Mouse (Mus musculus) midbrain, postnatal 0 days (tissue): Measurements from ENCODE around the gene Ndufb7. TPM values are rescaled to one million over a fixed set of nuclear protein-coding genes. Genes with fewer than 3 reads are reported as not detected.

ENCODE experiments used
- ATAC-seq: fragments of 200-750 bp; cut with Nextera tagmentation; 2 replicates; pipeline ENCODE4 v1.8.0; 2017; ENCODE audit warnings: moderate number of reproducible peaks, mild to moderate bottlenecking, moderate TSS enrichment, moderate library complexity; ENCODE audit not compliant: low FRiP score
- DNase-seq: peaks from one replicate; pipeline ENCODE4 v3.0.0-alpha.2; 2015; ENCODE audit warnings: low spot score
- H3K27ac ChIP-seq: fragments of 300-500 bp; sonication (generic); 2 replicates; pipeline ENCODE4 v1.5.1; 2014; ENCODE audit warnings: low read depth, mild to moderate bottlenecking, low read length, mixed read lengths
- H3K27me3 ChIP-seq: fragments of 300-500 bp; sonication (generic); 2 replicates; pipeline ENCODE4 v1.6.1; 2014; ENCODE audit warnings: low read length, control low read depth, mixed read lengths; ENCODE audit not compliant: insufficient read depth
- H3K36me3 ChIP-seq: fragments of 300-500 bp; sonication (generic); 2 replicates; pipeline ENCODE4 v1.6.1; 2014; ENCODE audit warnings: low read length, control low read depth, mixed read lengths; ENCODE audit not compliant: insufficient read depth
- H3K4me1 ChIP-seq: fragments of 300-500 bp; sonication (generic); 2 replicates; pipeline ENCODE4 v1.6.1; 2014; ENCODE audit warnings: mild to moderate bottlenecking, control low read depth, antibody characterized with exemption, low read length, mixed read lengths; ENCODE audit not compliant: insufficient read depth
- H3K4me2 ChIP-seq: fragments of 300-500 bp; sonication (generic); 2 replicates; pipeline ENCODE4 v1.6.1; 2014; ENCODE audit warnings: low read depth, mild to moderate bottlenecking, low read length, mixed read lengths; ENCODE audit not compliant: poor library complexity, severe bottlenecking
- H3K4me3 ChIP-seq: fragments of 300-500 bp; sonication (generic); 2 replicates; pipeline ENCODE4 v1.5.1; 2014; ENCODE audit warnings: low read depth, mild to moderate bottlenecking, low read length, moderate library complexity
- H3K9ac ChIP-seq: fragments of 300-500 bp; sonication (generic); replicated peaks from 2 replicates; pipeline ENCODE4 v1.6.1; 2014; ENCODE audit warnings: mild to moderate bottlenecking, low read length, moderate library complexity, mixed read lengths; ENCODE audit not compliant: poor library complexity, severe bottlenecking
- H3K9me3 ChIP-seq: fragments of 300-500 bp; sonication (generic); 2 replicates; pipeline ENCODE4 v1.6.1; 2016; ENCODE audit warnings: low read length, control low read depth
- CTCF ChIP-seq: IDR thresholded peaks from 2 replicates; pipeline ENCODE4 v1.5.1; 2016; ENCODE audit warnings: antibody characterized with exemption, mild to moderate bottlenecking
- WGBS: fragments of 180-500 bp; shearing (Covaris S2); extraction: QIAGEN DNeasy Blood & Tissue Kit; methylation state at CpG from one replicate; pipeline ENCODE4 v1.1.7; 2014; 5-methylcytosine and 5-hydroxymethylcytosine counted together
- polyA plus RNA-seq: library from polyadenylated mRNA; unstranded; fragments of >200 nt; fragmentation: Nextera tagmentation; extraction: Ambion mirVana; gene quantifications from 2 replicates; pipeline ENCODE4 v1.2.1, GENCODE M21; 2015
- total RNA-seq: library from RNA; depleted of rRNA; stranded (reverse); fragments of >200 nt; gene quantifications from 2 replicates; pipeline ENCODE4 v1.2.3, GENCODE M21; 2014

Ndufb7 gene
- total and polyA plus RNA-seq, 2 experiments from 2014 or later: 151 to 396 TPM

DNA sequence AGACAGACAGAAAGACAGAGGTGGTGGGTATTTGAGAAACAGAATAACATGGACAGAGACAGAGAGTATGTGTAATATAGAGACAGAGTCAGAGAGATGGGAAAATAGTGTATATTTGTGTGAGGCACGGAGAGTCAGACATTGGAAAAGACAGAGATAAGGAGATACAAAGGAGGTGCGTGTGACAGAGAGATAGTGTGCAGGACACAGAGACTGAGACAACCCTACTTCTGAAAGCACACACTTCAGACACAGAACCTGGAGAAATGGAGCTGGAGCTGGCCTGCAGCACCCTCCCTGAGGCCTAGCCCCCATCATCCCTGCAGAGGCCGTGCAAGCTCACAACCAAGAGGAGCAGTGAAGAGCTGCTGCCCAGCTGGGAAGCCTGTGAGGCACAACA is 3.8 kb upstream of the Ndufb7 start:
- Histone ChIP-seq H3K9ac (no peak overlapping the region), H3K9me3 (no peaks in the 10 kb centered on the region), H3K36me3 (no peaks in the 10 kb centered on the region), H3K4me1 (peaks cover 3% of the 10 kb centered on the region; the same call in 1 of the 2 replicates), H3K27ac (no peak overlapping the region), H3K4me2 (no peak overlapping the region), H3K27me3 (no peaks in the 10 kb centered on the region), H3K4me3 (no peak overlapping the region)
- no peak for DNase-seq
- no peak for ATAC-seq
- TF ChIP-seq CTCF: no peak
- 89% methylated on average over 3 of the region's 3 CpGs for WGBS

DNA sequence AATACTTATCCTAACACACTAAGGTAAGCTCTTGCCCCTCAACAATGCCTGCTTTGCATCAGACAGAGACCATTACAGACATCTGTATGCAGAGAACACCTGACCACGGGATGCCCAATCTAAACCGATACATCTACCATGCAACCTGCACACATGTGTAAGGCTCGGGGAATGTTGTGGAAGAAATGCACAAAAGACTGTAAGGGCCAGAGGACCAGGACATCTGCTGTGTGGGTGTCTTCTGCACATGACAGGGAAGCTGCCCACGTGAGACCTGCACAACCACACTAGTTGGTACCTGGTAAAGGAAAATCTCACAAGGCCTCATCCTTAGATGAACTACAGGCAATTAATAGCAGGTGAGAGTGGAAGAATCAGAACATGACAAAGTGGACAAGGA is 3.2 kb upstream of the Ndufb7 start:
- ATAC-seq: no peak

DNA sequence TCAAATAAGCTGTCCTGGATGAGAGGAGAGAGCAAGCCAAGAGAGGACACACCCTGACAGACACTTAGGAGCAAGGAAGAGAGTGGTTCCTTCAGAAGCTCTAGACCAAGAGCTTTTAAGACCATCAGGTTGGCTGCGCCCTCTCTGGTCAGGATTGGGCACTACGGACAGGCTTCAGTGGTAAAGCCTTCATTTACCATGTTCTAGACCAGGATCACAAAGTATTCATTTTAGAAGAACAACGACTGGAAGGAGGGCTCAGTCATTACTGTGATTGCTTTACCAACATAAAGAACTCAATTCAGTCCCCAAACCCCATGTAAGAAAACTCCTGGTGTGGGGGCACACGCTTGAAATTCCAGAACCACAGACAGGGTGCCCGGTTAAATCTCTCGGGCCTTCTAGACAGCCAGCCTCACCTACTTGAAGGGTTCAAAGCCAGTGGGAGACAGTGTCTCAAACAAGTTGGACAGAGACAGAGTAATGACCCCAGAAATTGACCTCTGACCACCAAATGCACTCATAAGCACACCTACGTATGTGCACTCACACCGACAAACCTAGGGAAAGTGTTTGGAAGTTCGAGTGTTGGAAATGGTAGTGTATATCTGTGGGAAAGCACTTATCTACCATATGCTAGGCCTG is 618 bp upstream of the Ndufb7 start:
- Histone ChIP-seq H3K36me3 (peaks cover 11% of the 10 kb centered on the region), H3K4me2 (no peak overlapping the region), H3K27me3 (no peaks in the 10 kb centered on the region), H3K27ac (no peak overlapping the region), H3K4me3 (no peak overlapping the region), H3K4me1 (peaks cover 9% of the 10 kb centered on the region; the same call in 1 of the 2 replicates), H3K9me3 (no peaks in the 10 kb centered on the region), H3K9ac (no peak overlapping the region)
- no peak for DNase-seq
- WGBS: 74% methylated on average over 9 of the region's 9 CpGs
- peak; percentile 38 for TF ChIP-seq CTCF
- peak; percentile 2; the same call in 1 of the 2 replicates for ATAC-seq

More for the DNA sequence above, 3.2 kb upstream of the Ndufb7 start:
- H3K27ac ChIP-seq: no peak overlapping the region
- TF ChIP-seq CTCF: no peak
- H3K4me3 ChIP-seq: no peak overlapping the region
- H3K9ac ChIP-seq: no peak overlapping the region
- no peaks in the 10 kb centered on the region for H3K27me3 ChIP-seq
- 73% methylated on average over 4 of the region's 4 CpGs for WGBS
- DNase-seq: no peak
- H3K4me2 ChIP-seq: no peak overlapping the region
- no peaks in the 10 kb centered on the region for H3K9me3 ChIP-seq
- peaks cover 9% of the 10 kb centered on the region; the same call in 1 of the 2 replicates for H3K4me1 ChIP-seq
- no peaks in the 10 kb centered on the region for H3K36me3 ChIP-seq

DNA sequence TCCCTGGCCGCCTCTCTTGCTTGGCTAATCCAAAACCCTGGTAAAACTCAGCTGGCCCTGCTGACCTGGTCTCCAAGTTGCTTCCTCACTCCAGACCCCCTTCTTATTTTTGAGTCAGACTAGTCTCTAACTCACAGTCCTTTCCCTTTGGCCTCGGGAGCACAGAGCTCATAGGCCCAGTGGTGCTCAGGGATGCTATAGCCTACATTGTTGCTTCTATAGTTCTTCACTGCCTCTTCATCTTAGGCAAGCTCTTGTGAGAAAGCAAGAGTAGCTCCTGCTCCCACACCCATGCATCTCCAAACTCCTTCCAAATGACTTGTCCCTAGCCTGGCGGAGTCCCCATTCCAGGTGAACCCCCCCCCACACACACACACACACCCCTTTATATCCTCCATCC is 1.2 kb downstream of the Ndufb7 start:
- Histone ChIP-seq H3K9me3 (no peaks in the 10 kb centered on the region), H3K4me2 (peak overlapping the region; percentile 97), H3K4me3 (peak overlapping the region; percentile 72), H3K36me3 (peaks cover 27% of the 10 kb centered on the region), H3K27ac (no peak overlapping the region), H3K4me1 (peaks cover 9% of the 10 kb centered on the region; the same call in 1 of the 2 replicates), H3K9ac (peak overlapping the region; percentile 87), H3K27me3 (no peaks in the 10 kb centered on the region)
- TF ChIP-seq CTCF: no peak
- ATAC-seq (no peak), DNase-seq (no peak)
- WGBS: 61% methylated on average over 3 of the region's 3 CpGs

DNA sequence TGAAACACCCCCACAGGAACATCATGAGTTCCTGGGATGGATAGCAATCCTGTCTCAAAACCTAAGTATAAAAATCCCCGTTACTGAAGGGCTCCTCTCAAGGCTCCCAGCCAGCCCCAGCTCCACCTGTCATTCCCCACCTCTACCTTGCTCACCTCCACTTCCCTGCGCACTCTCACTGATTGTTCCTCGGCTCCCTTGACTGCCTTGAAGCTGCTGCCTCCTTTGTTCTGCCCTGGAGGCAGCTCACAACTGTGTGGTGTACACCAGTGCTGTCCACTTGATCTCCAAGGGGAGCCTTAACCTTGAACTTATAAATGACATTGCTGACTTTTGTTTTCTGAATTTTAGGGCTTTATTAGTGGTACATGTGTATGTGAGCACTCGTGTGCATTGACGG is 1.7 kb downstream of the Ndufb7 start:
- DNase-seq: no peak

DNA sequence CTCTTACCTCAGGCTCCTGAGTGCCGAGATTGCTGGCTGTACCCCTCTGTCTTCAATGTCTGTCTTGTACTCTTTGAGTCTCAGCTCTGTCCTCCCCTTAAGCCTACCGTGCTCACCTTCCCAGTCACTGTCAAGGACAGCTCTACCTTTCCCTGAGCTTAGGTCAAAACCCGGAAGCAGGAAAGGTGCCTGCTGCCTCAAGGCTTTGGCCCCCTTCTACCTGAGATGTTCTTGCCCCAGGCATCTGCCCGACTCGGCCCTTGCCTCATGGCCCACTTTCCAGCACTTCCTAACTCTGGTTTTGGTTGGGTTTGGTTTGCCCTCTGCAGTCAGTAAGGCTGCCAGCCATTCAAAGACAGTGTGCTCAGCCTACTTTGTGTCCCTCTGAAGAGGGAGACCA is 2.3 kb downstream of the Ndufb7 start:
- WGBS: 79% methylated on average over 5 of the region's 5 CpGs
- no peak overlapping the region for H3K4me3 ChIP-seq
- peaks cover 37% of the 10 kb centered on the region for H3K36me3 ChIP-seq
- no peaks in the 10 kb centered on the region for H3K27me3 ChIP-seq
- no peak overlapping the region for H3K4me2 ChIP-seq
- H3K27ac ChIP-seq: no peak overlapping the region
- no peak for TF ChIP-seq CTCF
- no peak for ATAC-seq
- H3K9me3 ChIP-seq: no peaks in the 10 kb centered on the region
- peaks cover 9% of the 10 kb centered on the region; the same call in 1 of the 2 replicates for H3K4me1 ChIP-seq
- no peak for DNase-seq
- 0 out of 2 replicates have a peak overlapping the region, but pooled peaks have one; percentile 87 for H3K9ac ChIP-seq

More for the DNA sequence above, 1.7 kb downstream of the Ndufb7 start:
- Histone ChIP-seq H3K4me2 (peak overlapping the region; percentile 97), H3K9ac (peak overlapping the region; percentile 87; the same call in 1 of the 2 replicates), H3K9me3 (no peaks in the 10 kb centered on the region), H3K4me3 (no peak overlapping the region), H3K36me3 (peaks cover 31% of the 10 kb centered on the region), H3K4me1 (peaks cover 9% of the 10 kb centered on the region; the same call in 1 of the 2 replicates), H3K27me3 (no peaks in the 10 kb centered on the region), H3K27ac (no peak overlapping the region)
- WGBS: 73% methylated on average over 5 of the region's 5 CpGs
- TF ChIP-seq CTCF: no peak
- no peak for ATAC-seq
